Mouse (Mus musculus) midbrain, embryonic 16.5 days (tissue): ENCODE measurements around the gene Clec2d. TPM values are rescaled to one million over a fixed set of nuclear protein-coding genes. Genes with fewer than 3 reads are reported as not detected.

ENCODE experiments used
- ATAC-seq: fragments of 200-750 bp; cut with Nextera tagmentation; 2 replicates; pipeline ENCODE4 v1.8.0; 2017; ENCODE audit warnings: moderate TSS enrichment
- H3K27ac ChIP-seq: fragments of 300-500 bp; sonication (generic); 2 replicates; pipeline ENCODE4 v1.5.1; 2014; ENCODE audit warnings: mild to moderate bottlenecking, low read length, mixed read lengths
- H3K27me3 ChIP-seq: fragments of 300-500 bp; sonication (generic); 2 replicates; pipeline ENCODE4 v1.6.1; 2014; ENCODE audit warnings: low read depth, low read length, mixed read lengths; ENCODE audit not compliant: control insufficient read depth, insufficient read depth
- H3K36me3 ChIP-seq: fragments of 300-500 bp; sonication (generic); 2 replicates; pipeline ENCODE4 v1.6.1; 2014; ENCODE audit warnings: mild to moderate bottlenecking, low read length, moderate library complexity, mixed read lengths; ENCODE audit not compliant: control insufficient read depth, insufficient read depth
- H3K4me1 ChIP-seq: fragments of 300-500 bp; sonication (generic); 2 replicates; pipeline ENCODE4 v1.6.1; 2014; ENCODE audit warnings: mild to moderate bottlenecking, low read length, mixed read lengths; ENCODE audit not compliant: control insufficient read depth, insufficient read depth
- H3K4me2 ChIP-seq: fragments of 300-500 bp; sonication (generic); 2 replicates; pipeline ENCODE4 v1.6.1; 2014; ENCODE audit warnings: mild to moderate bottlenecking, low read length, mixed read lengths
- H3K4me3 ChIP-seq: fragments of 300-500 bp; sonication (generic); 2 replicates; pipeline ENCODE4 v1.5.1; 2014; ENCODE audit warnings: low read depth, mild to moderate bottlenecking, low read length, moderate library complexity, mixed read lengths
- H3K9ac ChIP-seq: fragments of 300-500 bp; sonication (generic); 2 replicates; pipeline ENCODE4 v1.6.1; 2014; ENCODE audit warnings: low read depth, low read length, mixed read lengths
- H3K9me3 ChIP-seq: fragments of 300-500 bp; sonication (generic); replicated peaks from 2 replicates; pipeline ENCODE4 v1.6.1; 2014; ENCODE audit warnings: mild to moderate bottlenecking, low read length, mixed read lengths; ENCODE audit not compliant: control insufficient read depth, poor library complexity, severe bottlenecking
- WGBS: fragments of 180-500 bp; shearing (Covaris S2); extraction: QIAGEN DNeasy Blood & Tissue Kit; methylation state at CpG from one replicate; pipeline ENCODE4 v1.1.7; 2014; 5-methylcytosine and 5-hydroxymethylcytosine counted together
- polyA plus RNA-seq: library from polyadenylated mRNA; unstranded; fragments of >200 nt; fragmentation: Nextera tagmentation; extraction: Ambion mirVana; gene quantifications from 2 replicates; pipeline ENCODE4 v1.2.1, GENCODE M21; 2015

Gene Clec2d
- polyA plus RNA-seq, 1 experiment from 2014 or later: not detected

GRCm38 (mm10) chr6:129204838-129205237 is 24.4 kb downstream of the Clec2d start:
- no peak overlapping the region for H3K27ac ChIP-seq
- H3K4me1 ChIP-seq: no peaks in the 10 kb centered on the region
- H3K4me3 ChIP-seq: no peak overlapping the region
- H3K4me2 ChIP-seq: no peak overlapping the region
- H3K9me3 ChIP-seq: no peaks in the 10 kb centered on the region
- no peaks in the 10 kb centered on the region for H3K36me3 ChIP-seq
- no peak for ATAC-seq
- H3K27me3 ChIP-seq: no peaks in the 10 kb centered on the region
- no peak overlapping the region for H3K9ac ChIP-seq
- 90% methylated on average over 3 of the region's 3 CpGs for WGBS

- Histone ChIP-seq H3K9me3 (no peaks in the 10 kb centered on the region), H3K27ac (no peak overlapping the region), H3K9ac (no peak overlapping the region), H3K36me3 (no peaks in the 10 kb centered on the region), H3K4me2 (no peak overlapping the region), H3K4me1 (no peaks in the 10 kb centered on the region), H3K4me3 (no peak overlapping the region), H3K27me3 (no peaks in the 10 kb centered on the region)
- 93% methylated on average over 5 of the region's 5 CpGs for WGBS
- ATAC-seq: no peak
Measured at GRCm38 (mm10) chr6:129208891-129209519, 28.6 kb downstream of the Clec2d start.

DNA sequence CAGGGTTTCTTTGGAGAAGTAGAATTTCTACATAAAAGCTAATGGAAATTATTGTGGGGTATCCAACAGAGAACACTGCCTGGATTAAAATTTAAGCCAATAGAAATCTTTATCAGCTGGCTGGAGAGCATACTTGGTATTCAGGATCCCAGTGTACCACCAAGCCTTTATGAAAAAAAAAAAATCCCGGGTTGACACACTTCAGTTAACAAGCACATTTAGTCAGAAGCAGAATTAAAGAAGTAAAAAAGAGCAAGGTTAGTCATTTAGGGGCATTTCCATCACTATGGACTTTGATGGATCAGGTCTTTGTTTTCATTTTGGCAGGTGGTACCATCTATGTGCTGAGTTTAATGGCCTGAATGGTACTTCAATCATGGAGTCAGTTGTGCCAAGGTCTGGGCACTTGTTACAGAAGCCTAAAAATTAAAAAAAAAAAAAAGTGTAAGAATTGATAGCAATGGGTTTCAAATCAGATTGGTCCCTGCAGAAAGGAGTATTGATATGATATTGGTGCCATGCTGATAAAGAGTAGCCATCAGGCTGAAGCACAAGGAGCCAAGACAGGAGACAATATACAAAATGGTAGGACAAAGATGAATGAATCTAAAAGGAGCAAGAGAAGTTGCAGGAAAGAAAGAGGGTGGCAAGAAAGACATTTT is 29.5 kb downstream of the Clec2d start:
- Histone ChIP-seq H3K27me3 (no peaks in the 10 kb centered on the region), H3K27ac (no peak overlapping the region), H3K4me1 (no peaks in the 10 kb centered on the region), H3K9ac (no peak overlapping the region), H3K4me3 (no peak overlapping the region), H3K9me3 (no peaks in the 10 kb centered on the region), H3K4me2 (no peak overlapping the region), H3K36me3 (no peaks in the 10 kb centered on the region)
- WGBS: 61% methylated on average over 1 of the region's 1 CpGs
- ATAC-seq: no peak

DNA sequence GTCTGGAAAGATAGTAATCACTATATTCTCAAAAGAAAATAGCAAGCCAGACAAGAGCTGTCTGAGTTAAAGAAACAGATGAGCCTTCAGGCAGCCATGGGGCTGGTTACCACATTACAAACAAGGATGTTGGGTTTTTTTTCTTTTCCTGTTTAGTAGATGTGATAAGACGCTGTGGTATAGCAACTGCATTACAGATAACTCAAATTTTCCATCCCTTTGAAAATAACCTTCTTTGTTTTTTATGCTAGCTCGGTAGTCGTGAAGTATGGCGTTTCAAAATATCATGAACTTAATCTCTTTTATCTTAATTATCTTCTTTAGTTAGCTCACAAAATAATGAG is 30.0 kb downstream of the Clec2d start:
- H3K27me3 ChIP-seq: no peaks in the 10 kb centered on the region
- no peaks in the 10 kb centered on the region for H3K9me3 ChIP-seq
- no peaks in the 10 kb centered on the region for H3K4me1 ChIP-seq
- no peak for ATAC-seq
- no peak overlapping the region for H3K4me3 ChIP-seq
- H3K4me2 ChIP-seq: no peak overlapping the region
- H3K27ac ChIP-seq: no peak overlapping the region
- no peaks in the 10 kb centered on the region for H3K36me3 ChIP-seq
- H3K9ac ChIP-seq: no peak overlapping the region
- WGBS: 91% methylated on average over 4 of the region's 4 CpGs

- Histone ChIP-seq H3K36me3 (no peaks in the 10 kb centered on the region), H3K27ac (no peak overlapping the region), H3K4me1 (no peaks in the 10 kb centered on the region), H3K9me3 (no peaks in the 10 kb centered on the region), H3K27me3 (no peaks in the 10 kb centered on the region), H3K4me2 (no peak overlapping the region), H3K4me3 (no peak overlapping the region), H3K9ac (no peak overlapping the region)
- no peak for ATAC-seq
Measured at GRCm38 (mm10) chr6:129212421-129213195, 32.2 kb downstream of the Clec2d start.

DNA sequence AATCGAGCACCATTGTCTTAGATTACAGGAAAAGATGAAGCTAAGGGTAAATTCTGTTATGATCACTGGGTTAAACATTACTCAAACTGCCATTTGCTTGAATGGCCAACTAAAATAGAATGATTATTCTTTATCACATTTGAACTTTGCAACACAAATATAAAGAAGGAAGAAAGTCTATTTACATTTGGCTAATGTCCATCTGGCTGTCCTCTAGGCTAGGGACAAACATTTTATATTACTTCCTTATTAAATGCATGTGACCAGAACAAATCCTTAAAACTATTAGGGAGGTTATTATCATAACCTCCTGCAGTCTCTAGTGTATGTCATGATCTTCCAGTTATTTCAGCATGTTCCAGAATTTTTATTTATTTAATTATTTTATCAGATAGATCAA is 33.1 kb downstream of the Clec2d start:
- no peak overlapping the region for H3K4me3 ChIP-seq
- H3K9me3 ChIP-seq: no peaks in the 10 kb centered on the region
- no peak overlapping the region for H3K4me2 ChIP-seq
- no peaks in the 10 kb centered on the region for H3K27me3 ChIP-seq
- no peaks in the 10 kb centered on the region for H3K36me3 ChIP-seq
- no peak for ATAC-seq
- no peak overlapping the region for H3K27ac ChIP-seq
- no peak overlapping the region for H3K9ac ChIP-seq
- WGBS: 80% methylated on average over 1 of the region's 1 CpGs
- H3K4me1 ChIP-seq: no peaks in the 10 kb centered on the region

- Histone ChIP-seq H3K4me3 (no peak overlapping the region), H3K4me2 (no peak overlapping the region), H3K9ac (no peak overlapping the region), H3K36me3 (no peaks in the 10 kb centered on the region), H3K4me1 (no peaks in the 10 kb centered on the region), H3K27ac (no peak overlapping the region), H3K27me3 (no peaks in the 10 kb centered on the region), H3K9me3 (no peaks in the 10 kb centered on the region)
- 85% methylated on average over 2 of the region's 2 CpGs for WGBS
- ATAC-seq: no peak
Measured at GRCm38 (mm10) chr6:129214263-129214662, 33.8 kb downstream of the Clec2d start.

- Histone ChIP-seq H3K27ac (no peak overlapping the region), H3K4me2 (no peak overlapping the region), H3K36me3 (no peaks in the 10 kb centered on the region), H3K9ac (no peak overlapping the region), H3K4me3 (no peak overlapping the region), H3K9me3 (no peaks in the 10 kb centered on the region), H3K4me1 (no peaks in the 10 kb centered on the region), H3K27me3 (no peaks in the 10 kb centered on the region)
- 81% methylated on average over 2 of the region's 2 CpGs for WGBS
- ATAC-seq: no peak
Measured at GRCm38 (mm10) chr6:129215053-129215452, 34.6 kb downstream of the Clec2d start.
